Mouse (Mus musculus) embryonic facial prominence, embryonic 15.5 days (tissue): Measurements from ENCODE around the gene Ston2. TPM values are rescaled to one million over a fixed set of nuclear protein-coding genes. Genes with fewer than 3 reads are reported as not detected.

Experiments used
- ATAC-seq: fragments of 200-750 bp; cut with Nextera tagmentation; 2 replicates; pipeline ENCODE4 v1.8.0; 2017; ENCODE audit warnings: low read depth, moderate TSS enrichment; ENCODE audit not compliant: insufficient number of reproducible peaks, low FRiP score, low TSS enrichment
- H3K27ac ChIP-seq: fragments of 300-500 bp; sonication (generic); replicated peaks from 2 replicates; pipeline ENCODE4 v1.5.1; 2015; ENCODE audit warnings: mild to moderate bottlenecking, inconsistent platforms
- H3K27me3 ChIP-seq: fragments of 300-500 bp; sonication (generic); 2 replicates; pipeline ENCODE4 v1.6.1; 2015; ENCODE audit warnings: inconsistent platforms
- H3K36me3 ChIP-seq: fragments of 300-500 bp; sonication (generic); 2 replicates; pipeline ENCODE4 v1.6.1; 2015; ENCODE audit warnings: mild to moderate bottlenecking, inconsistent platforms
- H3K4me1 ChIP-seq: fragments of 300-500 bp; sonication (generic); 2 replicates; pipeline ENCODE4 v1.6.1; 2015; ENCODE audit warnings: inconsistent platforms
- H3K4me2 ChIP-seq: fragments of 300-500 bp; sonication (generic); replicated peaks from 2 replicates; pipeline ENCODE4 v1.6.1; 2015; ENCODE audit warnings: mild to moderate bottlenecking, inconsistent platforms
- H3K4me3 ChIP-seq: fragments of 300-500 bp; sonication (generic); replicated peaks from 2 replicates; pipeline ENCODE4 v1.5.1; 2015; ENCODE audit warnings: mild to moderate bottlenecking, inconsistent platforms
- H3K9ac ChIP-seq: fragments of 300-500 bp; sonication (generic); 2 replicates; pipeline ENCODE4 v1.6.1; 2015; ENCODE audit warnings: inconsistent platforms
- H3K9me3 ChIP-seq: fragments of 300-500 bp; sonication (generic); replicated peaks from 2 replicates; pipeline ENCODE4 v1.6.1; 2016; ENCODE audit warnings: inconsistent platforms
- WGBS: fragments of 180-500 bp; shearing (Covaris S2); methylation state at CpG from one replicate; pipeline ENCODE4 v1.1.7; 2015; 5-methylcytosine and 5-hydroxymethylcytosine counted together
- polyA plus RNA-seq: library from polyadenylated mRNA; unstranded; fragments of >200 nt; fragmentation: Nextera tagmentation; extraction: Ambion mirVana; gene quantifications from 2 replicates; pipeline ENCODE4 v1.2.1, GENCODE M21; 2015

Ston2 gene
- polyA plus RNA-seq, 1 experiment from 2014 or later = 11.5 TPM

GRCm38 (mm10) chr12:91626482-91626881 lies 161.7 kb downstream of the Ston2 start:
- no peak overlapping the region for H3K9ac ChIP-seq

DNA sequence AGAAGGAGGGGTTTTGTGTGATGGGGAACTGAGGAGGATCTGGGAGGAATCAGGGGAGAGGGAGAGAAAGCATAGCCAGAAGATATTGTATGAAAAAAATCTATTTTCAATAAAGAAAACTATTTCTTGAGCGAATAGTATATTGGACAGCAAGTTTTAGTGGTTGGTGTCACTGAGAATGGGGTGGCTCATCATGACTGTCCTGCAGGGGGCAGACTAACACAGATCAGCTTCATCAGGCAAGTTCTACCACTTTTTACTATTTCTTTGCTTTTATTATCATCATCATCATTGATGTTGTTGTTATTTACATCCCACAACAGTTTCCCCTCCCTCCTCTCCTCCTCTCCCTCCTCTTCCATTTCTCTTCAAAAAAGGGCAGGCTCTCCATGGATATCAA lies 163.2 kb downstream of the Ston2 start:
- H3K4me1 ChIP-seq = no peaks in the 10 kb centered on the region
- no peak overlapping the region for H3K27ac ChIP-seq
- H3K4me3 ChIP-seq = no peak overlapping the region
- H3K9ac ChIP-seq = no peak overlapping the region
- no peaks in the 10 kb centered on the region for H3K36me3 ChIP-seq
- H3K4me2 ChIP-seq = no peak overlapping the region
- no peak for ATAC-seq
- no peaks in the 10 kb centered on the region for H3K9me3 ChIP-seq
- no peaks in the 10 kb centered on the region for H3K27me3 ChIP-seq
- 84% methylated on average over 1 of the region's 1 CpGs for WGBS

More at GRCm38 (mm10) chr12:91626482-91626881, 161.7 kb downstream of the Ston2 start:
- no peak overlapping the region for H3K27ac ChIP-seq
- H3K4me2 ChIP-seq = no peak overlapping the region
- H3K4me3 ChIP-seq = no peak overlapping the region
- H3K9me3 ChIP-seq = no peaks in the 10 kb centered on the region
- no peak for ATAC-seq
- 79% methylated on average over 5 of the region's 5 CpGs for WGBS
- no peaks in the 10 kb centered on the region for H3K27me3 ChIP-seq
- H3K4me1 ChIP-seq = no peaks in the 10 kb centered on the region
- no peaks in the 10 kb centered on the region for H3K36me3 ChIP-seq

DNA sequence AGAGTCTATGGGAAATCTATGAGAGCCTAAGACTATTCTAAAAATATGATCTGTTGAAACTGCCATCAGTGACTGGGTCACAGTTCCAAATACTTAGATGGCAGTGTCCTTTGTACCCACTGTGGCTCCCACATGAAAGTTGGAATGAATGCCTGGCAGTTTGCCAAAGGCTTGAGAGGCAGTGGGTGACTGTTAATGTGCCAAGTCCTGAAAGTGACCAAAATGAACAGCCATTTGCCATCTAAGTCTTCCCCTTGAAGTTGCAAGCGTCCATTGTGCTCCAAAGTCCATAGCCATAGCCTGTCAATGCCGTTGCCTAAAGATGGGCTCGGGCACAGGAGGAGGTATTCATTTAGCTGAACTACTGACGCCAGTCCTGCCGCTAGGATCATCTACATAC lies 178.8 kb downstream of the Ston2 start:
- H3K9ac ChIP-seq = no peak overlapping the region
- H3K4me3 ChIP-seq = no peak overlapping the region
- H3K4me1 ChIP-seq = no peaks in the 10 kb centered on the region
- no peaks in the 10 kb centered on the region for H3K27me3 ChIP-seq
- H3K27ac ChIP-seq = no peak overlapping the region
- H3K9me3 ChIP-seq = no peaks in the 10 kb centered on the region
- no peak for ATAC-seq
- H3K36me3 ChIP-seq = no peaks in the 10 kb centered on the region
- 78% methylated on average over 5 of the region's 5 CpGs for whole genome bisulfite sequencing
- no peak overlapping the region for H3K4me2 ChIP-seq

DNA sequence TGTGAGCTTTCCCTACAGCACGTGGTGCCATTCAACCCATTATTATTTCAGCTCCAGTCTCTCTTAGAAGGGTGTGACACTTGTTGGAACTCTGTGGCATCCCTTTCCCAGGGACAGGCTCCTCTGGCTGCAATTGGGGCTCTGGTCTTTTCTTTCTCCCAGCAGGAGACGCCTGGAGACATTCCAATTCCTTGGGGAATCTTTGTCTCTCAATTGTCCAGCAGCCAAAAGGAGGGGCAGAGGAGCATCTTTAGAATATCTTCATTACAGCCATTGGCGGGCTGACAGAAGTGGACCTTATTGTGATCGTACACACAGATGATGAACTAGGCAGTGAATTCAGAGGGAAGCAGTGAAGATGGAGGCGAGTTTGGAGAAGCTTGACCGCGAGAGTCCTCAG lies 180.5 kb downstream of the Ston2 start:
- no peaks in the 10 kb centered on the region for H3K27me3 ChIP-seq
- H3K9ac ChIP-seq = no peak overlapping the region
- WGBS = 66% methylated on average over 7 of the region's 7 CpGs
- no peak overlapping the region for H3K4me2 ChIP-seq
- H3K4me1 ChIP-seq = no peaks in the 10 kb centered on the region
- H3K4me3 ChIP-seq = no peak overlapping the region
- no peaks in the 10 kb centered on the region for H3K9me3 ChIP-seq
- ATAC-seq = no peak
- H3K36me3 ChIP-seq = no peaks in the 10 kb centered on the region
- H3K27ac ChIP-seq = no peak overlapping the region

GRCm38 (mm10) chr12:91606651-91607050 lies 181.5 kb downstream of the Ston2 start:
- no peak overlapping the region for H3K27ac ChIP-seq
- 83% methylated on average over 13 of the region's 13 CpGs for WGBS
- no peaks in the 10 kb centered on the region for H3K4me1 ChIP-seq
- H3K36me3 ChIP-seq = no peaks in the 10 kb centered on the region
- H3K27me3 ChIP-seq = no peaks in the 10 kb centered on the region
- H3K4me3 ChIP-seq = no peak overlapping the region
- no peak overlapping the region for H3K9ac ChIP-seq
- no peaks in the 10 kb centered on the region for H3K9me3 ChIP-seq
- no peak overlapping the region for H3K4me2 ChIP-seq
- no peak for ATAC-seq

DNA sequence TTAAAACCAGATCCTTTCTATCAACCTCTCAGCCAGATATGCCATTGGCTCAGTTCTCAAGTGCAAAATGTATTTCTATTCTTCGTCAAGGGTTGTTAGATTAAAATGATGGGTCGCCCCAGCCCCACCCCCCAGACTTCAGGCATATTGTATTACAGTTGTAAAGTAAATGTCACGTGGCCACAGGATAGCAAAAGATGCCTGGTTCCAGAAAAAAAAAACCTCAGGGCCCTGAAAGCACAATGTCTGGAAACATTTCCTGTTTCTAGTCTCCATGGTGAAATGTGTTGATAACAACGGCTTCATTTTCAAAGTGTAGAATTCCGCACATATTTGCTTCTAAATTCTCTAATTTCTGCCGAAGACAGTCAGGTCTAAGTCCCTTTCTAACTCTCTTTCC lies 183.6 kb downstream of the Ston2 start:
- Histone ChIP-seq H3K36me3 (no peaks in the 10 kb centered on the region), H3K4me3 (no peak overlapping the region), H3K4me1 (no peaks in the 10 kb centered on the region), H3K9ac (no peak overlapping the region), H3K27ac (no peak overlapping the region), H3K27me3 (no peaks in the 10 kb centered on the region), H3K4me2 (no peak overlapping the region), H3K9me3 (no peaks in the 10 kb centered on the region)
- no peak for ATAC-seq
- 17% methylated on average over 6 of the region's 6 CpGs for WGBS

DNA sequence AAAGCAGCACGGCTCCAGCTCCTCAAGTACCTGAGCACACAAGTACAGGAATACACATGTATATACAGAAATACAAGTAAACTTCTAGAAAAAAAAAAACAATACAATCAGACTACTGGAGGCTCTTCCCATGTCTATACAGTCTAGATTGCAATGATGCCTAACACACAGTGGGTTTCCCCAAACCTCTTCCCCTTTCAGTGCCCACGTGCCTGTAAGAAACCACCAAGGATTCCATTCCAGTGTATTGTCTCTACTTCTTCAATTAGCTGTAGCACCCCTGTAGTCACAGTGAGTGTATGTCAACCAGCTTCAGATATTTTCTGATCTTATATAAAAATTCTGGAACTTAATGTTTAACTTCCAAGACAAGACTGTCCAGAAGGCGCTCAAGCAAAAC lies 196.1 kb downstream of the Ston2 start:
- ATAC-seq = no peak

DNA sequence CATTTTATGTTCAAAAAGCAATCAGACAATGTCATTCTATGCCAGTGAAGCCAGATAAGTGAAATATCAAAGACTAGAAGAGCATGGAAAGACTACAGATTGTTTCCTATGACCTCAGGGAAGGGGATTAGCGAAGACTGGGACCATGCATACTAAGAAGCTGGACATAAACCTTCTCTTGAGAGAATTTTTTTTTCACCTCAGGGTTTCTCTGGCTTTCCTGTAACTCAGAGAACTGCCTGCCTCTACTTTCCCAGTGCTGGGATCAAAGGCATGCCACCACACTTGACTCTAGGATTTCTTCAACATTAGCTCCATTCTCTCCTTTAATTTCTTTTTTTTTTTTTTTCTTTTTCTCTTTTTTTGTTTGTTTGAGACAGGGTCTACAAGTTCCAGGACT lies 197.0 kb downstream of the Ston2 start:
- peak overlapping the region; percentile 81 for H3K4me3 ChIP-seq
- no peaks in the 10 kb centered on the region for H3K27me3 ChIP-seq
- H3K4me1 ChIP-seq = peaks cover 17% of the 10 kb centered on the region
- 71% methylated on average over 1 of the region's 1 CpGs for whole genome bisulfite sequencing
- H3K4me2 ChIP-seq = peak overlapping the region; percentile 59
- H3K36me3 ChIP-seq = no peaks in the 10 kb centered on the region
- no peaks in the 10 kb centered on the region for H3K9me3 ChIP-seq
- no peak for ATAC-seq
- H3K27ac ChIP-seq = peak overlapping the region; percentile 100
- H3K9ac ChIP-seq = 0 out of 2 replicates have a peak overlapping the region, but pooled peaks have one; percentile 70

More for the DNA sequence above, 196.1 kb downstream of the Ston2 start:
- H3K9me3 ChIP-seq = no peaks in the 10 kb centered on the region
- no peaks in the 10 kb centered on the region for H3K27me3 ChIP-seq
- H3K9ac ChIP-seq = no peak overlapping the region
- H3K36me3 ChIP-seq = no peaks in the 10 kb centered on the region
- no peak overlapping the region for H3K4me2 ChIP-seq
- H3K4me3 ChIP-seq = no peak overlapping the region
- H3K4me1 ChIP-seq = peaks cover 13% of the 10 kb centered on the region
- H3K27ac ChIP-seq = no peak overlapping the region
- 98% methylated on average over 3 of the region's 3 CpGs for WGBS

- 24% methylated on average over 6 of the region's 6 CpGs for WGBS
- H3K9ac ChIP-seq = peak overlapping the region; percentile 70
- ATAC-seq = no peak
Measured at GRCm38 (mm10) chr12:91590716-91591115, 197.5 kb downstream of the Ston2 start.

DNA sequence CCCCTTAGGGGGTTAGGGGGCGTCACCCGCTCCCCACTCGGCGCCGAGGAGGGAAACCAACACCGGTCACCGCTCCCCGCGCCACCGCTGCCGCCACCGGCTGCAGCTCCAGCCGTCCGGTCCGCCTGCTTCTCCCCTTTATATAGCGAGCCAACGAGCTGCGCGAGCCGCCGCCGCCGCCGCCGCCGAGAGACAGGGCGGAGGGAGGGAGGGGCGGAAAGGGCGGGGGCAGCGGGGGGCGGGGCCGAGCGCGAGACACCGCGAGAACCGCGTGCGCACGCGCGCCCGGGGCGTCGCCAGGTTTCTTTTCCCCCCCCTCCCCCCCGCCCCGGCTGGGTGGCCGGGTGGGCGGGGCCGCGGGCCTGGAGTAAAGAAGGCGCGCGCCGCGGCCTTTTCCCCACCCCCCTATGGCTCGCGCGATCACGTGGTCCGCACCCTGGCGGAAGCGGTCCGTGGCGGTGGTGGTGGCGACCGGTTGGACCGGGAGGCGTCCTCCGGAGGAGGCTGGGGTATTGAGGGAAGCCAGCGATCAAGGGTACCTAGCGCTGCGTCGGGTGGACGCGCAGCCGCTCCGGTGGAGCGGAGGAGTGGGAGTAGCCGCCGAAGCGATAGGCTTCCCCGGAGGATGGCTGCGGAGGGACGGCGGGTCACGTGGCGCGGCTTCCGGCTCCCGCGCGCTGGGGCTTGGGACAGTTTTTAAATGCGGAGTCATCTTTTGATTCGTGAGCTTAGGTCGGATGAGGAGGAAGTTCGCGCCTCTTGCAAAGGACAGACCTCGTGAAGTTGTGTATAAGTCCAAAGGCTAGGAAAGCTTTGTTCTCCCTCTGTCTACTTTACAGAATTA lies 198.1 kb downstream of the Ston2 start, which contains the start of gene Gtf2a1:
Gtf2a1 (minus strand) TSS at position 641 of the 844 bp plus-strand sequence.
- H3K4me2 ChIP-seq = peak within 1 kb of the TSS; percentile 59
- H3K36me3 ChIP-seq = peaks cover 4% of the 10 kb centered on the region; the same call in 1 of the 2 replicates
- peaks cover 17% of the 10 kb centered on the region for H3K4me1 ChIP-seq
- no peaks in the 10 kb centered on the region for H3K27me3 ChIP-seq
- WGBS = under 1% methylated on average over 64 of the region's 99 CpGs
- peak within 1 kb of the TSS; percentile 100 for H3K27ac ChIP-seq
- H3K4me3 ChIP-seq = peak within 1 kb of the TSS; percentile 81
- H3K9me3 ChIP-seq = no peaks in the 10 kb centered on the region
- peak within 1 kb of the TSS; percentile 95 for H3K9ac ChIP-seq
- peak; percentile 88 for ATAC-seq

More at GRCm38 (mm10) chr12:91590716-91591115, 197.5 kb downstream of the Ston2 start:
- peak overlapping the region; percentile 81 for H3K4me3 ChIP-seq
- H3K27ac ChIP-seq = peak overlapping the region; percentile 100
- peak overlapping the region; percentile 59 for H3K4me2 ChIP-seq
- peaks cover 2% of the 10 kb centered on the region; the same call in 1 of the 2 replicates for H3K36me3 ChIP-seq
- no peaks in the 10 kb centered on the region for H3K27me3 ChIP-seq
- H3K9me3 ChIP-seq = no peaks in the 10 kb centered on the region
- H3K4me1 ChIP-seq = peaks cover 17% of the 10 kb centered on the region

GRCm38 (mm10) chr12:91589542-91589846 lies 198.7 kb downstream of the Ston2 start:
- H3K27me3 ChIP-seq = no peaks in the 10 kb centered on the region
- peaks cover 7% of the 10 kb centered on the region; the same call in 1 of the 2 replicates for H3K36me3 ChIP-seq
- peak overlapping the region; percentile 52; the same call in 1 of the 2 replicates for H3K4me2 ChIP-seq
- no peak for ATAC-seq
- peak overlapping the region; percentile 95 for H3K9ac ChIP-seq
- no peaks in the 10 kb centered on the region for H3K9me3 ChIP-seq
- H3K4me3 ChIP-seq = peak overlapping the region; percentile 81
- H3K27ac ChIP-seq = peak overlapping the region; percentile 100
- WGBS = 0% methylated on average over 11 of the region's 11 CpGs
- H3K4me1 ChIP-seq = peaks cover 17% of the 10 kb centered on the region
